Mouse (Mus musculus): ENCODE measurements around the gene Trub1.

GRCm38 (mm10) chr19:57534262-57534661 is 81.5 kb downstream of the Trub1 start:
- TF ChIP-seq CTCF (IDR thresholded peaks at IDR 0.05; ENCODE audit: low read depth): no peak
- TF ChIP-seq EP300 (IDR thresholded peaks at IDR 0.05; ENCODE audit: low read depth): no peak
